Mouse (Mus musculus): ENCODE results near the gene C1ql4.

The C1ql4 gene

GRCm38 (mm10) chr15:99074600-99075333 is 12.8 kb downstream of the C1ql4 start:
- peaks cover 37% of the 10 kb centered on the region for H3K36me3 ChIP-seq (ENCODE audit: insufficient read depth, low read length)
- no peaks in the 10 kb centered on the region for H3K9me3 ChIP-seq (ENCODE audit: low read length)
- no peak for TF ChIP-seq NANOG (IDR thresholded peaks at IDR 0.05; ENCODE audit: borderline replicate concordance, low read length)
- TF ChIP-seq POU5F1 (IDR thresholded peaks at IDR 0.05; ENCODE audit: borderline replicate concordance, low read length), result no peak
- no peak for TF ChIP-seq CTCF (conservative IDR thresholded peaks at IDR 0.05; ENCODE audit: low read length)
- H3K27me3 ChIP-seq (ENCODE audit: insufficient read depth, low read length), result no peaks in the 10 kb centered on the region
- H3K4me3 ChIP-seq (replicated peaks; ENCODE audit: low read length), result peak overlapping the region; percentile 95
- H3K4me1 ChIP-seq (replicated peaks; ENCODE audit: low read depth, low read length), result peaks cover 20% of the 10 kb centered on the region

- H3K36me3 ChIP-seq (ENCODE audit: insufficient read depth, low read length), result peaks cover 32% of the 10 kb centered on the region
- H3K9me3 ChIP-seq (ENCODE audit: low read length), result no peaks in the 10 kb centered on the region
- peak within 1 kb of the TSS; percentile 95 for H3K4me3 ChIP-seq (replicated peaks; ENCODE audit: low read length)
- H3K4me1 ChIP-seq (replicated peaks; ENCODE audit: low read depth, low read length), result peaks cover 22% of the 10 kb centered on the region
- TF ChIP-seq CTCF (conservative IDR thresholded peaks at IDR 0.05; ENCODE audit: low read length), result 0 out of 2 replicates have a peak, but pooled peaks have one; percentile 5
- no peak for TF ChIP-seq NANOG (IDR thresholded peaks at IDR 0.05; ENCODE audit: borderline replicate concordance, low read length)
- TF ChIP-seq POU5F1 (IDR thresholded peaks at IDR 0.05; ENCODE audit: borderline replicate concordance, low read length), result no peak
- H3K27me3 ChIP-seq (ENCODE audit: insufficient read depth, low read length), result no peaks in the 10 kb centered on the region
Observed at GRCm38 (mm10) chr15:99074019-99074599, 13.5 kb downstream of the C1ql4 start, which contains the start of gene Troap. Gene Troap (plus strand): TSS chr15:99074575.

DNA sequence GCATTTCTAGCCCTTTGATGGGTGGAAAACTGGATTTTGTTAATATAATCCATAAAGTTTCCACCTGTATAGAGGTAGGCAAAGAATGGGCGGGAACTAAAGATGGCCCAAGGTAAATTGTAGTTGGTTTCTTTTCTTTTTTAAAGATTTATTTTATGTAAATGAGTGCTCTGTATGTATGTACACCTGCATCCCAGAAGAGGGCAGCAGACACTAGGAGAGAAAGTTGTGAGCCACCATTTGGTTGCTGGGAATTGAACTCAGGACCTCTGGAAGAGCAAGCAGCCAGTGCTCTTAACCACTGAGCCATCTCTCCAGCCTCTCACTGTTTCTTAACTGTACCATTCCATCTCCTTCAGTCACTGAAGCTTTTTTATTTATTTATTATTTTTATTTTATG is 15.6 kb downstream of the C1ql4 start:
- no peak overlapping the region for H3K4me3 ChIP-seq (replicated peaks; ENCODE audit: low read length)
- TF ChIP-seq NANOG (IDR thresholded peaks at IDR 0.05; ENCODE audit: borderline replicate concordance, low read length), result no peak
- peak; percentile 37 for TF ChIP-seq CTCF (conservative IDR thresholded peaks at IDR 0.05; ENCODE audit: low read length)
- no peak for TF ChIP-seq POU5F1 (IDR thresholded peaks at IDR 0.05; ENCODE audit: borderline replicate concordance, low read length)

DNA sequence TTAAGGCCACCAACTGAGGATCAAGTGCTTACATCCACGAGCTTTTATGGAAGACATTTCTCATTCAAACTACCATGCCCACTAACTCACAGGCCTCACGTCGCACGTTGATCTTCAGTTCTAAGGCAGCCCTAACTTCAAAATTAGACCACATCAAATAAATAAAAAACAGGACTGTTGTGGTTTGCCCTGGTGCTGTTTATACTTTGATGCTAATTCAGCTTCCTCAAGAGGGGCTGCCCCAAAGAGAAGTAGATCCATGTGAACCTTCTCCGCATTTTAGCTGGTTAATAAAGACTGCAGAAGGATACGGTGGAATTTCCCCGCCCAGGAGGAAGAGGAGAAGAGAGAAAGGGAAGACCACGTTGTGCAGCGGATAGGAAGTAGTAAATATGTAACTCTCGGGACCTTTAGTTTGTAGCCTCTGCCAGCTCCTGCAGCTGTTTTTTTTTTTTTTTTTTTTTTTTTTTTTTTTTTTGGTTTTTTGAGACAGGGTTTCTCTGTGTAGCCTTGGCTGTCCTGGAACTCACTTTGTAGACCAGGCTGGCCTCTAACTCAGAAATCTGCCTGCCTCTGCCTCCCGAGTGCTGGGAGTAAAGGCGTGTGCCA is 22.0 kb downstream of the C1ql4 start:
- TF ChIP-seq POU5F1 (IDR thresholded peaks at IDR 0.05; ENCODE audit: borderline replicate concordance, low read length) (no peak), NANOG (IDR thresholded peaks at IDR 0.05; ENCODE audit: borderline replicate concordance, low read length) (no peak), CTCF (conservative IDR thresholded peaks at IDR 0.05; ENCODE audit: low read length) (no peak)
- Histone ChIP-seq H3K4me1 (replicated peaks; ENCODE audit: low read depth, low read length) (peaks cover 30% of the 10 kb centered on the region), H3K36me3 (ENCODE audit: insufficient read depth, low read length) (no peaks in the 10 kb centered on the region), H3K27me3 (ENCODE audit: insufficient read depth, low read length) (peaks cover 17% of the 10 kb centered on the region), H3K4me3 (replicated peaks; ENCODE audit: low read length) (no peak overlapping the region), H3K9me3 (ENCODE audit: low read length) (no peaks in the 10 kb centered on the region)

More for the DNA sequence above, 15.6 kb downstream of the C1ql4 start:
- no peaks in the 10 kb centered on the region for H3K27me3 ChIP-seq (ENCODE audit: insufficient read depth, low read length)
- H3K4me1 ChIP-seq (replicated peaks; ENCODE audit: low read depth, low read length), result peaks cover 22% of the 10 kb centered on the region
- H3K36me3 ChIP-seq (ENCODE audit: insufficient read depth, low read length), result peaks cover 12% of the 10 kb centered on the region
- H3K9me3 ChIP-seq (ENCODE audit: low read length), result no peaks in the 10 kb centered on the region

- H3K9me3 ChIP-seq (ENCODE audit: low read length), result 0 out of 2 replicates have a peak, but pooled peaks cover 6% of the 10 kb centered on the region
- H3K27me3 ChIP-seq (ENCODE audit: insufficient read depth, low read length), result peaks cover 88% of the 10 kb centered on the region
- TF ChIP-seq CTCF (conservative IDR thresholded peaks at IDR 0.05; ENCODE audit: low read length) (peak; percentile 67), NANOG (IDR thresholded peaks at IDR 0.05; ENCODE audit: borderline replicate concordance, low read length) (no peak)
- no peaks in the 10 kb centered on the region for H3K36me3 ChIP-seq (ENCODE audit: insufficient read depth, low read length)
- H3K4me1 ChIP-seq (replicated peaks; ENCODE audit: low read depth, low read length), result peaks cover 50% of the 10 kb centered on the region
- peak overlapping the region; percentile 79 for H3K4me3 ChIP-seq (replicated peaks; ENCODE audit: low read length)
Observed at GRCm38 (mm10) chr15:99056332-99056731, 31.3 kb downstream of the C1ql4 start.

DNA sequence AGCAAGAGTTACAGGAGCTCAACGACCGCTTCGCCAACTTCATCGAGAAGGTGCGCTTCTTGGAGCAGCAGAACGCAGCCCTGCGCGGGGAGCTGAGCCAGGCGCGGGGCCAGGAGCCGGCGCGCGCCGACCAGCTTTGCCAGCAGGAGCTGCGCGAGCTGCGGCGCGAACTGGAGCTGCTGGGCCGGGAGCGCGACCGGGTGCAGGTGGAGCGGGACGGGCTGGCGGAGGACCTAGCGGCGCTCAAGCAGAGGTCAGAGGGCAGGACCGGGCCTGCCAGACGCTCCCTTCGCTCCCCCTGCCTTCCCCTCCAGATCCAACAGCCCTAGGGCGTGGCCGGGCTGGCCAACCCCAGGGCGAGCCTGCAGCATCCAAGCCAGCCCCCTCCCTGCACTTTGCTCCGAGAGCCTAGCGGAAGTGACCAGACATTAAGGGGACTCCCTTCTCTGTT is 32.1 kb downstream of the C1ql4 start:
- peaks cover 50% of the 10 kb centered on the region for H3K4me1 ChIP-seq (replicated peaks; ENCODE audit: low read depth, low read length)
- peak overlapping the region; percentile 79 for H3K4me3 ChIP-seq (replicated peaks; ENCODE audit: low read length)
- H3K9me3 ChIP-seq (ENCODE audit: low read length), result 0 out of 2 replicates have a peak, but pooled peaks cover 6% of the 10 kb centered on the region
- H3K36me3 ChIP-seq (ENCODE audit: insufficient read depth, low read length), result no peaks in the 10 kb centered on the region
- peaks cover 88% of the 10 kb centered on the region for H3K27me3 ChIP-seq (ENCODE audit: insufficient read depth, low read length)
- TF ChIP-seq POU5F1 (IDR thresholded peaks at IDR 0.05; ENCODE audit: borderline replicate concordance, low read length) (no peak), NANOG (IDR thresholded peaks at IDR 0.05; ENCODE audit: borderline replicate concordance, low read length) (no peak), CTCF (conservative IDR thresholded peaks at IDR 0.05; ENCODE audit: low read length) (no peak)

GRCm38 (mm10) chr15:99055040-99055439 is 32.6 kb downstream of the C1ql4 start, which contains the start of gene Prph:
Gene Prph (plus strand): TSS chr15:99055174.
- Histone ChIP-seq H3K4me1 (replicated peaks; ENCODE audit: low read depth, low read length) (peaks cover 52% of the 10 kb centered on the region), H3K27me3 (ENCODE audit: insufficient read depth, low read length) (peaks cover 89% of the 10 kb centered on the region), H3K4me3 (replicated peaks; ENCODE audit: low read length) (peak within 1 kb of the TSS; percentile 79), H3K9me3 (ENCODE audit: low read length) (0 out of 2 replicates have a peak, but pooled peaks cover 6% of the 10 kb centered on the region), H3K36me3 (ENCODE audit: insufficient read depth, low read length) (no peaks in the 10 kb centered on the region)
- no peak for TF ChIP-seq POU5F1 (IDR thresholded peaks at IDR 0.05; ENCODE audit: borderline replicate concordance, low read length)
- TF ChIP-seq CTCF (conservative IDR thresholded peaks at IDR 0.05; ENCODE audit: low read length), result no peak
- no peak for TF ChIP-seq NANOG (IDR thresholded peaks at IDR 0.05; ENCODE audit: borderline replicate concordance, low read length)

DNA sequence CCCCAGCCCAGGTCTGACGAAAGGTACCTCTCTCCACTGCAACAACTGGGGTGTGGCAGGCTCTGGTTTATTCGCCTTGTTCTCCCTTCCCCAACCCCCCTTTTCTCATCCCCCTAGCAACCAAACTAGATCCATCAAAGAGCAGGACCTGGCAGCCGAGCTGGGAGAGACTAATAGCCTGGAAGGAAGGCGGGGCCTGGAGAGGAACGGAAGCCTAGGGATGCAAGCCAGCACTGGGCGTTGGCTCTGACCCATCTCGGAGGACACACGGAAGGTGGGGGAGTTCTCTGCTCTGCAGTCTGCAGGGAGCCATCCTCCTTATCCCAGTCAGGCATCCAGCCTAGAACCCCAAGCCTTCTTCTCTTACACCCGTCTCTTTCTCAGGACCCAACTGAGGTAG is 34.2 kb downstream of the C1ql4 start:
- H3K27me3 ChIP-seq (ENCODE audit: insufficient read depth, low read length), result peaks cover 74% of the 10 kb centered on the region
- H3K9me3 ChIP-seq (ENCODE audit: low read length), result no peaks in the 10 kb centered on the region
- no peak for TF ChIP-seq POU5F1 (IDR thresholded peaks at IDR 0.05; ENCODE audit: borderline replicate concordance, low read length)
- TF ChIP-seq NANOG (IDR thresholded peaks at IDR 0.05; ENCODE audit: borderline replicate concordance, low read length), result no peak
- no peak for TF ChIP-seq CTCF (conservative IDR thresholded peaks at IDR 0.05; ENCODE audit: low read length)
- H3K4me3 ChIP-seq (replicated peaks; ENCODE audit: low read length), result peak overlapping the region; percentile 15
- H3K4me1 ChIP-seq (replicated peaks; ENCODE audit: low read depth, low read length), result peaks cover 60% of the 10 kb centered on the region
- H3K36me3 ChIP-seq (ENCODE audit: insufficient read depth, low read length), result no peaks in the 10 kb centered on the region

Measured in E14TG2a.4 (cell line).